Mouse (Mus musculus): ENCODE data around the gene Slc39a13. TPM values are rescaled to one million over a fixed set of nuclear protein-coding genes. Genes with fewer than 3 reads are reported as not detected.

The Slc39a13 gene
- polyA plus RNA-seq, 1 experiment from 2014 or later = 30.1 TPM

- H3K36me3 ChIP-seq (ENCODE audit: control insufficient read depth, insufficient read depth, low read length) = no peaks in the 10 kb centered on the region
- H3K27me3 ChIP-seq (replicated peaks; ENCODE audit: control insufficient read depth, insufficient read depth, low read length) = no peaks in the 10 kb centered on the region
- ATAC-seq = no peak
- no peaks in the 10 kb centered on the region for H3K9me3 ChIP-seq (ENCODE audit: control insufficient read depth, low read length)
- H3K4me2 ChIP-seq (ENCODE audit: low read length) = no peak overlapping the region
- WGBS = 35% methylated on average over 1 of the region's 1 CpGs
- no peak overlapping the region for H3K9ac ChIP-seq (ENCODE audit: low read depth, low read length)
- no peak overlapping the region for H3K4me3 ChIP-seq (ENCODE audit: low read length)
- no peak overlapping the region for H3K27ac ChIP-seq (ENCODE audit: low read depth, low read length)
- H3K4me1 ChIP-seq (ENCODE audit: control insufficient read depth, insufficient read depth, low read depth, low read length) = peaks cover 23% of the 10 kb centered on the region
These were observed 1.9 kb upstream of the Slc39a13 start for GRCm38 (mm10) chr2:91072092-91072491.

GRCm38 (mm10) chr2:91071059-91071458 lies 842 bp upstream of the Slc39a13 start:
- H3K27ac ChIP-seq (ENCODE audit: low read depth, low read length) = peak overlapping the region; percentile 81
- no peak for ATAC-seq
- peak overlapping the region; percentile 80 for H3K4me3 ChIP-seq (ENCODE audit: low read length)
- WGBS = 85% methylated on average over 10 of the region's 10 CpGs
- no peaks in the 10 kb centered on the region for H3K36me3 ChIP-seq (ENCODE audit: control insufficient read depth, insufficient read depth, low read length)
- no peaks in the 10 kb centered on the region for H3K27me3 ChIP-seq (replicated peaks; ENCODE audit: control insufficient read depth, insufficient read depth, low read length)
- H3K9ac ChIP-seq (ENCODE audit: low read depth, low read length) = peak overlapping the region; percentile 86
- H3K9me3 ChIP-seq (ENCODE audit: control insufficient read depth, low read length) = no peaks in the 10 kb centered on the region
- peaks cover 23% of the 10 kb centered on the region for H3K4me1 ChIP-seq (ENCODE audit: control insufficient read depth, insufficient read depth, low read depth, low read length)
- H3K4me2 ChIP-seq (ENCODE audit: low read length) = peak overlapping the region; percentile 89

GRCm38 (mm10) chr2:91069306-91070000 lies 764 bp downstream of the Slc39a13 start:
- H3K27me3 ChIP-seq (replicated peaks; ENCODE audit: control insufficient read depth, insufficient read depth, low read length) = no peaks in the 10 kb centered on the region
- 8% methylated on average over 14 of the region's 14 CpGs for WGBS

GRCm38 (mm10) chr2:91068872-91069165 lies 1.4 kb downstream of the Slc39a13 start:
- Histone ChIP-seq H3K9me3 (ENCODE audit: control insufficient read depth, low read length) (no peaks in the 10 kb centered on the region), H3K27me3 (replicated peaks; ENCODE audit: control insufficient read depth, insufficient read depth, low read length) (no peaks in the 10 kb centered on the region), H3K4me3 (ENCODE audit: low read length) (peak overlapping the region; percentile 80), H3K4me2 (ENCODE audit: low read length) (peak overlapping the region; percentile 89), H3K9ac (ENCODE audit: low read depth, low read length) (peak overlapping the region; percentile 86), H3K27ac (ENCODE audit: low read depth, low read length) (no peak overlapping the region), H3K36me3 (ENCODE audit: control insufficient read depth, insufficient read depth, low read length) (peaks cover 8% of the 10 kb centered on the region), H3K4me1 (ENCODE audit: control insufficient read depth, insufficient read depth, low read depth, low read length) (peaks cover 23% of the 10 kb centered on the region)
- no peak for ATAC-seq
- WGBS = 47% methylated on average over 6 of the region's 6 CpGs

More at GRCm38 (mm10) chr2:91069306-91070000, 764 bp downstream of the Slc39a13 start:
- H3K4me2 ChIP-seq (ENCODE audit: low read length) = peak overlapping the region; percentile 89
- peak overlapping the region; percentile 81 for H3K27ac ChIP-seq (ENCODE audit: low read depth, low read length)
- H3K9ac ChIP-seq (ENCODE audit: low read depth, low read length) = peak overlapping the region; percentile 86
- peaks cover 23% of the 10 kb centered on the region for H3K4me1 ChIP-seq (ENCODE audit: control insufficient read depth, insufficient read depth, low read depth, low read length)
- H3K9me3 ChIP-seq (ENCODE audit: control insufficient read depth, low read length) = no peaks in the 10 kb centered on the region
- peak overlapping the region; percentile 80 for H3K4me3 ChIP-seq (ENCODE audit: low read length)
- ATAC-seq = no peak
- H3K36me3 ChIP-seq (ENCODE audit: control insufficient read depth, insufficient read depth, low read length) = peaks cover 2% of the 10 kb centered on the region; the same call in 1 of the 2 replicates

- ATAC-seq = no peak
These were observed 1.9 kb downstream of the Slc39a13 start for GRCm38 (mm10) chr2:91068162-91068871.

GRCm38 (mm10) chr2:91066455-91066854 lies 3.8 kb downstream of the Slc39a13 start:
- Histone ChIP-seq H3K4me2 (ENCODE audit: low read length) (no peak overlapping the region), H3K36me3 (ENCODE audit: control insufficient read depth, insufficient read depth, low read length) (peaks cover 24% of the 10 kb centered on the region), H3K9me3 (ENCODE audit: control insufficient read depth, low read length) (no peaks in the 10 kb centered on the region), H3K4me3 (ENCODE audit: low read length) (no peak overlapping the region), H3K9ac (ENCODE audit: low read depth, low read length) (no peak overlapping the region), H3K27ac (ENCODE audit: low read depth, low read length) (no peak overlapping the region), H3K27me3 (replicated peaks; ENCODE audit: control insufficient read depth, insufficient read depth, low read length) (no peaks in the 10 kb centered on the region), H3K4me1 (ENCODE audit: control insufficient read depth, insufficient read depth, low read depth, low read length) (peaks cover 23% of the 10 kb centered on the region)
- WGBS = 67% methylated on average over 3 of the region's 3 CpGs
- no peak for ATAC-seq

More at GRCm38 (mm10) chr2:91068162-91068871, 1.9 kb downstream of the Slc39a13 start:
- Histone ChIP-seq H3K9me3 (ENCODE audit: control insufficient read depth, low read length) (no peaks in the 10 kb centered on the region), H3K4me3 (ENCODE audit: low read length) (peak overlapping the region; percentile 80), H3K36me3 (ENCODE audit: control insufficient read depth, insufficient read depth, low read length) (peaks cover 9% of the 10 kb centered on the region), H3K27ac (ENCODE audit: low read depth, low read length) (no peak overlapping the region), H3K9ac (ENCODE audit: low read depth, low read length) (peak overlapping the region; percentile 86), H3K4me1 (ENCODE audit: control insufficient read depth, insufficient read depth, low read depth, low read length) (peaks cover 23% of the 10 kb centered on the region), H3K4me2 (ENCODE audit: low read length) (peak overlapping the region; percentile 89), H3K27me3 (replicated peaks; ENCODE audit: control insufficient read depth, insufficient read depth, low read length) (no peaks in the 10 kb centered on the region)
- WGBS = 56% methylated on average over 13 of the region's 13 CpGs

GRCm38 (mm10) chr2:91065544-91065943 lies 4.7 kb downstream of the Slc39a13 start:
- H3K27ac ChIP-seq (ENCODE audit: low read depth, low read length) = no peak overlapping the region
- 44% methylated on average over 3 of the region's 3 CpGs for WGBS
- no peak overlapping the region for H3K4me3 ChIP-seq (ENCODE audit: low read length)
- H3K9ac ChIP-seq (ENCODE audit: low read depth, low read length) = no peak overlapping the region
- ATAC-seq = no peak
- no peaks in the 10 kb centered on the region for H3K27me3 ChIP-seq (replicated peaks; ENCODE audit: control insufficient read depth, insufficient read depth, low read length)
- H3K4me2 ChIP-seq (ENCODE audit: low read length) = no peak overlapping the region
- no peaks in the 10 kb centered on the region for H3K9me3 ChIP-seq (ENCODE audit: control insufficient read depth, low read length)
- H3K36me3 ChIP-seq (ENCODE audit: control insufficient read depth, insufficient read depth, low read length) = peaks cover 27% of the 10 kb centered on the region
- peaks cover 15% of the 10 kb centered on the region for H3K4me1 ChIP-seq (ENCODE audit: control insufficient read depth, insufficient read depth, low read depth, low read length)

GRCm38 (mm10) chr2:91064211-91064610 lies 6.0 kb downstream of the Slc39a13 start:
- Histone ChIP-seq H3K27ac (ENCODE audit: low read depth, low read length) (no peak overlapping the region), H3K9me3 (ENCODE audit: control insufficient read depth, low read length) (no peaks in the 10 kb centered on the region), H3K36me3 (ENCODE audit: control insufficient read depth, insufficient read depth, low read length) (peaks cover 28% of the 10 kb centered on the region), H3K27me3 (replicated peaks; ENCODE audit: control insufficient read depth, insufficient read depth, low read length) (no peaks in the 10 kb centered on the region), H3K9ac (ENCODE audit: low read depth, low read length) (no peak overlapping the region), H3K4me1 (ENCODE audit: control insufficient read depth, insufficient read depth, low read depth, low read length) (peaks cover 11% of the 10 kb centered on the region), H3K4me2 (ENCODE audit: low read length) (no peak overlapping the region), H3K4me3 (ENCODE audit: low read length) (no peak overlapping the region)
- 82% methylated on average over 6 of the region's 6 CpGs for WGBS
- no peak for ATAC-seq

GRCm38 (mm10) chr2:91062779-91063606 lies 7.2 kb downstream of the Slc39a13 start:
- peaks cover 37% of the 10 kb centered on the region for H3K36me3 ChIP-seq (ENCODE audit: control insufficient read depth, insufficient read depth, low read length)
- no peak; the same call in 1 of the 2 replicates for ATAC-seq

More at GRCm38 (mm10) chr2:91062779-91063606, 7.2 kb downstream of the Slc39a13 start:
- WGBS = 92% methylated on average over 16 of the region's 16 CpGs
- no peaks in the 10 kb centered on the region for H3K27me3 ChIP-seq (replicated peaks; ENCODE audit: control insufficient read depth, insufficient read depth, low read length)
- no peak overlapping the region for H3K4me3 ChIP-seq (ENCODE audit: low read length)
- no peak overlapping the region for H3K4me2 ChIP-seq (ENCODE audit: low read length)
- no peak overlapping the region for H3K27ac ChIP-seq (ENCODE audit: low read depth, low read length)
- no peak overlapping the region for H3K9ac ChIP-seq (ENCODE audit: low read depth, low read length)
- no peaks in the 10 kb centered on the region for H3K4me1 ChIP-seq (ENCODE audit: control insufficient read depth, insufficient read depth, low read depth, low read length)
- H3K9me3 ChIP-seq (ENCODE audit: control insufficient read depth, low read length) = no peaks in the 10 kb centered on the region

Measured in hindbrain, embryonic 16.5 days (tissue).